Mouse (Mus musculus): ENCODE data around the gene Gpx4. TPM values are rescaled to one million over a fixed set of nuclear protein-coding genes. Genes with fewer than 3 reads are reported as not detected.

Gene Gpx4
- total RNA-seq, 2 experiments from 2014 or later: 500 to 536 TPM

DNA sequence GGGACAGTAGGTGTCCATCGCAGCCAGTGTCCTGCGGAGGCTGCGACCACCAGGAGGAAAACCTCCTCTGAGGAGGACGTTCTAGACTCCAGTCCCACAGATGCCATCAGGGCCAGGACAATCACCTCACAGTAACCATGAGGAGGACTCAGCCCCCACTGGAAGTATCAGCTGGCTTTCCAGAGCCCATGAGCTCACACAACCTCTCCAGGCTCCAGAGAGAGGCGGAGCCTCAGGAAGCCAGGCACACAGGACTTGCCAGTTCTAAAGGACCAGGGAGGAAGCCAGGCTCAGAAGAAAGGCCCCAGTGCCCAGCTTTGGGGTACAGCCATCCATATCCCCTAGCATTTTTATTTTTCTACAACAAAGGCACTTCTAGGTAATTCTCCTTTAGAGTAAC, 48.6 kb downstream of the Gpx4 start:
- no peak for DNase-seq
- intact Hi-C loops (cut with DNase I): no loop called here

GRCm38 (mm10) chr10:80097275-80097674, 50.3 kb downstream of the Gpx4 start:
- DNase-seq: no peak
- intact Hi-C loops (cut with DNase I): no loop called here

DNA sequence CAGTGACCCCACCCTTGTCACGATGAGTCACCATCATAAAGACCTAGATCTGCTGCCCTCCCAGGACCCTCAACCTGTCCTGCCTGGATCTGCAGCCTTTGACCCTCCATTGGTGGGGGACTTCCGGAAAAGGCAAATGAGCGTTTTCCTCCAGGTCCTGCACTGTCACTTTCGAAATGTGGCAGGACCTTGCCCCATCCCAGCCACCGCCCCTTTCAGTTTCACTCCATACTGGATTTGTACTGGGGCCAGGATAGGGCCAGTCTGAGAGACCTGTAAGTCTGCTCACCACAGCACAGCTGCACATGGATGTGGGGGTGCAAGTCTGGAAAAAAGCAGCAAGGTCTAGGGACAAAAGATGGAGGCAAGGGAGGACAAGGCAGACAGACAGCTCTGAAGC, 51.7 kb downstream of the Gpx4 start:
- intact Hi-C loops (cut with DNase I): no loop called here
- no peak for DNase-seq

- intact Hi-C loops (cut with DNase I): no loop called here
- no peak for DNase-seq
Measured at GRCm38 (mm10) chr10:80100982-80101381, 54.0 kb downstream of the Gpx4 start.

DNA sequence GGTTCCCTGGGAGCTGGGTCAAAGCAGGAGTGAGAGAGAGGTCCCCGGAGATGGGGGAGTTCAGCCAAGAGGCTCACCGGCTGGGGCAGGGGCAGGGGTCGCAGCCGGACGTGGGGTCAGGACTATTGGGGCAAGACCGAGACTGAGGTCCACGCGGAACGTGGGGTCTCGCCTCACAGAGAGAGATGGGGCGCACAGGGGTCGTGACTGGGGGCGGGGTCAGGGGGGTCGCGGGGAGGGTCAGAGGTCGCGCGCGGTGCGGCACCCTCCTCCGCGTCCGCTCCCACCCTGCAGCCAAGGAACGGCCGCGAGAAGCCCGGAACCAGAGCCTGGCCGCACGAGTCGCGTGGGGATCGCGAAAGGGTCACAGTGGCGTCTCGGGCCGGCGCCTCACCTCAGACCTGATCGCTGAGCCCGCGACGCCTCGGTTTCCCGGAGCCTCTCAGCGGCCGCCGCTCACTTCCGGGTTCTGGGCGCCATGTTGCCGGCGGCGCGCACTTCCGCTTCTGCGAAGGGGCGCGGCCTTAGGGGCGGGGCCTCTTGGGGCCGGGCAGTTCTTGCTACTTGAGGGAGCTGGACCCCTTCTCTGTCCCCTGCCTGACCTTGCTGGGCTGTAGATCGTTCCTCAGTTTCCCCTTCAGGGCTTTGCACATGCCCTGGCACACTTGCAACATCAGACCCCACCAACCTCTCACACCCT, 55.4 kb downstream of the Gpx4 start:
- intact Hi-C loops (cut with DNase I): no loop called here

DNA sequence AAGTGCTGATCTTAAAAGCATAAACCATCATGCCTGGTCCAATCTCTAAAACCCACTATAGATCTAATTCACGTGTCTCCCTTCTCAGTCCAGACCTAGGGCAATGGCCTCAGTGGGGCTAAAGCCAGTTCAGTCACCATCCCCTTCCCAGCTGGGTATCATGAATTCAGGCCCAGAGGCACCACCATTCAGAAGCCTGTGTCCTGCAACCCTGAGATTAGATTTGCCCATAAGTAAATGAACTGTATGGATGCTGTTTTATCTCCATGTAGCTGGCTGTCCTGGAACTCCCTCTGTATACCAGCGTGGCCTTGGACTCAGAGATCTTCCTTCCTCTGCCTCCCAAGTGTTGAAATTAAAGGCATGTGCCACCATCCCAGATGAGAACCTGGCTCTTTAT, 56.1 kb downstream of the Gpx4 start:
- DNase-seq: no peak
- intact Hi-C loops (cut with DNase I): no loop called here

More for the DNA sequence above, 55.4 kb downstream of the Gpx4 start:
- peak; percentile 81 to 84 for DNase-seq

GRCm38 (mm10) chr10:80104181-80104580, 57.2 kb downstream of the Gpx4 start:
- DNase-seq: no peak
- intact Hi-C loops (cut with DNase I): no loop called here

- no peak for DNase-seq
- intact Hi-C loops (cut with DNase I): no loop called here
Measured at GRCm38 (mm10) chr10:80105460-80105859, 58.5 kb downstream of the Gpx4 start, which contains the start of gene Sbno2. TSS of gene Sbno2 (minus strand) at chr10:80105571.

DNA sequence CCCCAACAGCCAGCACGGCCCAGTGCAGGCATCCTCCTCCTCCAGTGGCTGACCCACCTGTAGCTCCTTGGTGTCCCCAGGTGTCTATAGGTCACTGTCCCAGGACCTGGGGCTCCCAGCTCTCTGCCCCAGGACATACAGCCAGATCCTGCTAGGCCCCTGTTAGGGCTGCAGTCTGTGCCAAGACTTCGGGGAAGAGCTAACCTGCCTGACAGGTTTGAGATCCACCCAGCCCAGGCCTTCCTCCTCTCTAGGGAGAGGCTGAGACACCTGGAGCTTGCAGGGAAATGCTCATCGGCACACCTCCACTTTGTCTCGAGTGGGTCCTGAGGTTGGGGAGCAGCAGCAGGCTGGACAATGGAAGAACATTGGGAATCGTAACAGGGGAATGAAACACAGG, 59.0 kb downstream of the Gpx4 start:
- DNase-seq: no peak
- intact Hi-C loops (cut with DNase I): no loop called here

Other genes starting within 250 kb of the Gpx4 start
- not detected for gene Misp, start 226.2 kb upstream of the Gpx4 start, total RNA-seq (2021)
- gene Ptbp1, start 192.7 kb upstream of the Gpx4 start, total RNA-seq (2021): 10 to 100 TPM; 17.2 to 17.4 TPM
- not detected for gene Prtn3, start 172.7 kb upstream of the Gpx4 start, total RNA-seq (2021)
- gene Plppr3, start 172.5 kb upstream of the Gpx4 start, total RNA-seq (2021): not detected
- not detected for gene Elane, start 160.9 kb upstream of the Gpx4 start, total RNA-seq (2021)
- gene Cfd, start 156.3 kb upstream of the Gpx4 start, total RNA-seq (2021): 10 to 100 TPM; 47.6 to 86.0 TPM
- gene Med16, start 138.2 kb upstream of the Gpx4 start, total RNA-seq (2021): 10 to 100 TPM; 27.5 to 35.3 TPM
- not detected for gene Gm26602, start 136.3 kb upstream of the Gpx4 start, total RNA-seq (2021)
- under 1 TPM in 1 of 2 experiments, not detected in 1; 0.23 TPM for gene Kiss1r, start 130.2 kb upstream of the Gpx4 start, total RNA-seq (2021)
- 100 to 1,000 TPM; 114 to 118 TPM for gene R3hdm4, start 126.0 kb upstream of the Gpx4 start, total RNA-seq (2021)
- gene Arid3a, start 120.1 kb upstream of the Gpx4 start, total RNA-seq (2021): 1 to 10 TPM; 1.3 to 1.8 TPM
- gene Wdr18, start 87.0 kb upstream of the Gpx4 start, total RNA-seq (2021): 10 to 100 TPM; 17.5 to 23.9 TPM
- gene Grin3b, start 76.5 kb upstream of the Gpx4 start, total RNA-seq (2021): under 1 TPM; 0.07 to 0.15 TPM
- 10 to 100 TPM; 71.5 to 72.4 TPM for gene Tmem259, start 62.8 kb upstream of the Gpx4 start, total RNA-seq (2021)
- gene Cnn2, start 58.6 kb upstream of the Gpx4 start, total RNA-seq (2021): 1 to 10 TPM; 5.2 to 6.0 TPM
- gene Abca7, start 50.7 kb upstream of the Gpx4 start, total RNA-seq (2021): 1 to 10 TPM; 5.4 to 5.8 TPM
- gene Arhgap45, start 30.5 kb upstream of the Gpx4 start, total RNA-seq (2021): 1 to 10 TPM; 1.1 to 2.7 TPM
- 10 to 100 TPM; 36.0 to 42.5 TPM for gene Polr2e, start 7.4 kb upstream of the Gpx4 start, total RNA-seq (2021)
- 1 to 10 TPM; 4.5 to 7.3 TPM for gene Sbno2, start 58.4 kb downstream of the Gpx4 start, total RNA-seq (2021)
- 100 to 1,000 TPM; 120 to 135 TPM for gene Stk11, start 68.6 kb downstream of the Gpx4 start, total RNA-seq (2021)
- 100 to 1,000 TPM; 600 to 616 TPM for gene Atp5d, start 91.5 kb downstream of the Gpx4 start, total RNA-seq (2021)
- gene Cbarp, start 93.7 kb downstream of the Gpx4 start, total RNA-seq (2021): 1 to 10 TPM; 1.4 to 2.1 TPM
- 10 to 100 TPM; 37.6 to 49.3 TPM for gene Midn, start 101.1 kb downstream of the Gpx4 start, total RNA-seq (2021)
- 10 to 100 TPM; 22.6 to 28.3 TPM for gene Cirbp, start 118.8 kb downstream of the Gpx4 start, total RNA-seq (2021)
- 1 to 10 TPM; 4.7 to 5.1 TPM for gene 1600002K03Rik, start 125.8 kb downstream of the Gpx4 start, total RNA-seq (2021)
- under 1 TPM; 0.27 to 0.31 TPM for gene Efna2, start 132.3 kb downstream of the Gpx4 start, total RNA-seq (2021)
- gene Mum1, start 179.3 kb downstream of the Gpx4 start, total RNA-seq (2021): 10 to 100 TPM; 12.3 to 14.3 TPM
- gene Ndufs7, start 202.0 kb downstream of the Gpx4 start, total RNA-seq (2021): 100 to 1,000 TPM; 516 to 553 TPM
- 10 to 100 TPM; 35.1 to 59.8 TPM for gene Gamt, start 213.8 kb downstream of the Gpx4 start, total RNA-seq (2021)
- gene Dazap1, start 214.3 kb downstream of the Gpx4 start, total RNA-seq (2021): 10 to 100 TPM; 30.0 to 40.4 TPM
- gene Rps15, start 245.3 kb downstream of the Gpx4 start, total RNA-seq (2021): 100 to 1,000 TPM; 529 to 644 TPM
- under 1 TPM; 0.54 to 0.57 TPM for gene Apc2, start 248.8 kb downstream of the Gpx4 start, total RNA-seq (2021)

Data from gastrocnemius, postnatal 36 days (tissue).